Mouse (Mus musculus) megakaryocyte, embryonic 14.5 days (primary cell): Measurements from ENCODE around the gene Spata2. TPM values are rescaled to one million over a fixed set of nuclear protein-coding genes. Genes with fewer than 3 reads are reported as not detected.

ENCODE experiments used
- H3K27me3 ChIP-seq: replicated peaks from 2 replicates; pipeline ENCODE3; 2012; ENCODE audit warnings: inconsistent platforms
- H3K36me3 ChIP-seq: replicated peaks from 2 replicates; pipeline ENCODE3; 2012; ENCODE audit warnings: low read length, inconsistent platforms, mixed read lengths
- H3K4me1 ChIP-seq: 2 replicates; pipeline ENCODE4 v1.6.1; 2012; ENCODE audit warnings: inconsistent platforms
- H3K4me3 ChIP-seq: replicated peaks from 2 replicates; pipeline ENCODE3; 2012; ENCODE audit warnings: moderate library complexity, mild to moderate bottlenecking, inconsistent platforms
- H3K9me3 ChIP-seq: 2 replicates; pipeline ENCODE4 v1.6.1; 2012; ENCODE audit warnings: inconsistent platforms
- FLI1 ChIP-seq: IDR thresholded peaks from 2 replicates; pipeline ENCODE4 v1.6.1; 2012; ENCODE audit warnings: low read length, inconsistent platforms, mixed read lengths
- GATA1 ChIP-seq: IDR thresholded peaks from 3 replicates; pipeline ENCODE4 v1.6.1; 2012; ENCODE audit warnings: mixed read lengths, low read length, inconsistent platforms, borderline replicate concordance
- polyA plus RNA-seq: library from polyadenylated mRNA; stranded (reverse); fragments of >175 nt; gene quantifications from 2 replicates; pipeline ENCODE4 v1.2.3, GENCODE M21; 2012; ENCODE audit warnings: low replicate concordance; ENCODE audit not compliant: insufficient read depth

The Spata2 gene
- polyA plus RNA-seq, 1 experiment = 10.0 TPM

DNA sequence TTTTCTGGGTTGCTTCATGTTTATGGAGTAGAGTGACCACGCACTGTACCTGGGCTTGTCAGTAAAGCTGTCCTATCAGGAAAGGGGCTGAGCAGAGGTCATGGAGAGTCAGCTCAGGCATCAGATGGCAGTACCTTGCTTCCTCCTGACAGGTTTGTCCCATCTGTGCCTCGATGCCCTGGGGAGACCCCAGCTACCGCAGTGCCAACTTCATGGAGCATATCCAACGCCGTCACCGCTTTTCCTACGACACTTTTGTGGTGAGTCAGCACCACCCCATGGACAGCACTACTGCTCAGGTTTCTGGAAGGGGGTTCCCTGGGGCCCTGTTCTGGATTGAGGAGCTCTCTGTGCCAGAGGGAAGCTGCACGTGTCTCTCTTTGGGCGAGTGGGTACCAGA, 19.7 kb upstream of the Spata2 start:
- no peaks in the 10 kb centered on the region for H3K27me3 ChIP-seq
- H3K36me3 ChIP-seq = peaks cover 98% of the 10 kb centered on the region
- TF ChIP-seq GATA1 (no peak), FLI1 (no peak)
- no peaks in the 10 kb centered on the region for H3K9me3 ChIP-seq
- no peak overlapping the region for H3K4me3 ChIP-seq
- peaks cover 53% of the 10 kb centered on the region for H3K4me1 ChIP-seq

DNA sequence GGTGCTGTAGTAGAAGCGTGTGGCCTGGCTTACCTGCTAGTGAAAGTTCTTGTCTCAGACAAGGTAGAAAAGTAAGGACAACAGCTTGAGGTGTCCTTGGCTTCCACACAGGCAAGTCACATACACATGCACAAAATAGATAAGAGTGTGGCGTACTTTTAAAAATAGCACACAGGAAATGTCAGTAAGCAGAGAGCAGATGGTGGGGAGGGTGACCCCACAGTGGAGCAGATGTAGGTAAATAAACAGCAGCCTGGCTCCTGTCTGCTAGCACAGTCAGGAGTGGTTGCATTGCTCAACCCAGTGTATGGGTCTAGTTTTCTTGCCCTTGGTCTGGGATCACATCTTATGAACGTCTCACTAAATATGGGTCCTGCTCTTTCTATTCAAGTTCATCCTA, 17.8 kb upstream of the Spata2 start:
- Histone ChIP-seq H3K9me3 (no peaks in the 10 kb centered on the region), H3K4me1 (peaks cover 72% of the 10 kb centered on the region), H3K27me3 (no peaks in the 10 kb centered on the region), H3K4me3 (peak overlapping the region; percentile 84), H3K36me3 (peaks cover 94% of the 10 kb centered on the region)
- TF ChIP-seq FLI1 (no peak), GATA1 (no peak; the same call in 2 of the 3 replicates)

DNA sequence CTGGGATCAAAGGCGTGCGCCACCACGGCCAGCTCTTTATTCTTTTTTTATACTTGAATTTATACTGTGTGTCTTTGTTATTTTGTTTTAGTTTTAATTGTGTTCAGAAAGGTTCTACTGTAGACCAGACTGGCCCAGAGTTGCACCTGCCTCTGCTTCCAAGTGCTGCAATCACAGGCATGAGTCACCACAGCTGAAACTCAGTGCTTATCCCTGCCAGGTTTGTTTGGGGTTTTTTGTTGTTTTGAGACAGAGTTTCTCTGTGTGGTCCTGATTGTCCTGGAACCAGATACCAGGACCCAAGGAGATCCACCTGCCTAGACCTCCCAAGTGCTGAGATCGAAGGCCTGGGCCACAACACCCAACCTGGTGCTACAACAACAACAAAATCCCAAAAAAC, 15.9 kb upstream of the Spata2 start:
- TF ChIP-seq FLI1 (no peak), GATA1 (no peak)
- Histone ChIP-seq H3K4me3 (no peak overlapping the region), H3K27me3 (no peaks in the 10 kb centered on the region), H3K9me3 (no peaks in the 10 kb centered on the region), H3K36me3 (peaks cover 81% of the 10 kb centered on the region), H3K4me1 (peaks cover 89% of the 10 kb centered on the region)

DNA sequence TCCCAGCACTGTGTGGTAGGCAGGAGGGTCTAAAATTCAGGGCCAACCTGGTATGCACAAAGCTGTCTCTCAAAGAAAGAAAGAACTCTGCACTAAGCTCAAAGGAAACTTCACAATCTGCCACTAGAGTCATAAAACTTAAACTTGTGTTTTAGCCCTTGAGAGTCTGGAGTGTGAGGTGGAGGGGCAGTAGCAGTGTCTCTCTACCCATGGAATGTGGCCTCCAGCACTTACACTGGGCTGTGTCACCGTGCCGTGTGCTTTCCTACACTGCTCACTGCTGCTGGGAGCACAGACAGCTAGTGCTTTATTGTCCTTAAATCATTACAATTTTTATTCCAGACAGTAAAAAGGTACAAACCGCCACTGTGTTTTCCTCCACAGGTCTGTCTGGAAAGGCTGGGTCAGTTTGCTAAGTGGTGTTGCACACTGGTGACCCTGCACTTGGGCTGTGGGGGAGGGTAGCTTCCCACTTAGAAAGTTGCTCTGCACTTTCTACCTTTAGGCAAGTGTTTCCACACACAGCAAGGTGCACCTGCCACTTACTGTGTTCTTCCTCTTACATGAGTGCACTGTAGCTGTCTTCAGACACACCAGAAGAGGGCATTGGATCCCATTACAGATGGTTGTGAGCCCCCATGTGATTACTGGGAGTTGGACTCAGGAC, 15.2 kb upstream of the Spata2 start:
- H3K9me3 ChIP-seq = no peaks in the 10 kb centered on the region
- H3K36me3 ChIP-seq = peaks cover 74% of the 10 kb centered on the region
- no peaks in the 10 kb centered on the region for H3K27me3 ChIP-seq
- TF ChIP-seq GATA1 = no peak
- TF ChIP-seq FLI1 = no peak
- peaks cover 91% of the 10 kb centered on the region for H3K4me1 ChIP-seq
- peak overlapping the region; percentile 42 for H3K4me3 ChIP-seq

DNA sequence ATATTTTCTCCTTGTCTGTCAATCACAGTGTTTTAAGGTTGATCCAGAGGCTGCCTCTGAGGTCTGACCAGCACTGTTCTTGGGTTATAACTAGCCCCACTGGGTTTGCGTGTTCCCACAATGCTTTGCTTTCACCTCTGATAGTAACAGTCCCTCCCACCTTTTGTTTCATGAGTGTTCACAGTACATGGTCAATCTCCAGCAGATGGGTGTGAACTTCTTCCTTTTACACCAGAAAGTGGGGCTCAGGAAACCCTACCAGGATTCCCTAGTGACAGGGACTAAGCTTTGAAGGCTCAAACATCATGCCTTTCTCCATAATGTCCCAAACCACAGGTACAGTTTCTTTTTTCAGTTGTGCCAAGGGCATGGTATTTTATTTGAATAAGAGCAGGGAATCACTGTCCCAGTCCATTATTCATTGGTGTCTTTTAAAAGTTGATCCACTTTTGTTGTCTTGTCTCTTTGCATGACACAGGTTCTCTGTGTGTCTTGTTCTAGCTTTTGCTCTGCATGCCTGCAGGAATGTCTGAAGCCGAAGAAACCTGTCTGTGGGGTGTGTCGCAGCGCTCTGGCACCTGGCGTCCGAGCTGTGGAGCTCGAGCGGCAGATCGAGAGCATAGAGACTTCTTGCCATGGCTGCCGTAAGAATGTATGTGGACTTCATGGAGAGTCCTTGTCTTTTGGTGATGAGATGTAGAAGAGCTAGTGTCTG, 14.0 kb upstream of the Spata2 start:
- Histone ChIP-seq H3K27me3 (no peaks in the 10 kb centered on the region), H3K4me1 (peaks cover 86% of the 10 kb centered on the region), H3K9me3 (no peaks in the 10 kb centered on the region), H3K4me3 (no peak overlapping the region), H3K36me3 (peaks cover 62% of the 10 kb centered on the region)
- TF ChIP-seq GATA1 (no peak), FLI1 (no peak)

DNA sequence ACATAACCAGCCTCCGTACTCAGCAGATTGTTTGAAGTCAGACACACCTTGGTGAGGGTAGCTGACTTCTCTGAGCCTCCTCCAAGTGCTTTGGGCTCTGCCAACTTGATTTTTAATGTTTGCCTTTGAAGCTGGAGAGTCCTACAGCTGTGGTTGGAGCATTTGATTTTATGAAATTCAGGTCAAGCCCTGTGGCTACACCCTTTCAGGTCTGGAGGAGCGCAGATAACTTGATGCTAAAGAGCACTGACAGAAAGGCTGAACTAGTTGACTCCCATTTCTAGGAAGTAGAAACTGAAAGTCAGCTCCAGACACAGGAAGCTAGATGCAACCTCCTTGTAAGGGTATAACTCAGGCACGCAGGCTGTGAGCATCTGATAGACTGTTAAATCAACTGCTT, 12.4 kb upstream of the Spata2 start:
- H3K9me3 ChIP-seq = no peaks in the 10 kb centered on the region
- peaks cover 46% of the 10 kb centered on the region for H3K36me3 ChIP-seq
- TF ChIP-seq FLI1 (no peak), GATA1 (no peak)
- no peaks in the 10 kb centered on the region for H3K27me3 ChIP-seq
- peaks cover 79% of the 10 kb centered on the region for H3K4me1 ChIP-seq
- peak overlapping the region; percentile 98 for H3K4me3 ChIP-seq

DNA sequence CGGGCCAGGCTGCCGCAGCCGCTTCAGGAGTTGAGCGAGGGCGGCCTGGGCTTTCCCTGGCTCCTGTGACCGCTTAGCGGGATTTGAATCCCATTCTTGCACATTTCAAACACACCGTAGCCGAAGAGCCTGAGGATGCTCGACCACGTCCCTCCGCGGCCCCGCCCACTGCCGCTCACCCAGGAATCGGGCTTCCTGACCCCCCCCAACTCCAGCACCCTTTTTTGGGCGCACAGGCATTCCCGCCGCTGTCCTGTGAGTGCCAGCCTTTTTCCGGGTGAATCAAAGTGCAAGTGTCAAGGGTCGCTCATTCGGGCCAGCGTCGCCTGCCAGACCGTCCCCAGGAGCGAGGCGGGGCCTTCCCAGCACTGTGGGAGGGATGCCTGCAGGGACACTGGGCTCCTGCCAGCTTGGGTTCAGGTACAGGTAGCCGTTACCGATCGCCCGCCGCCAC, 11.2 kb upstream of the Spata2 start:
- Histone ChIP-seq H3K9me3 (no peaks in the 10 kb centered on the region), H3K27me3 (no peaks in the 10 kb centered on the region), H3K36me3 (peaks cover 36% of the 10 kb centered on the region), H3K4me3 (peak overlapping the region; percentile 98), H3K4me1 (peaks cover 71% of the 10 kb centered on the region)
- TF ChIP-seq GATA1 = no peak
- no peak for TF ChIP-seq FLI1

DNA sequence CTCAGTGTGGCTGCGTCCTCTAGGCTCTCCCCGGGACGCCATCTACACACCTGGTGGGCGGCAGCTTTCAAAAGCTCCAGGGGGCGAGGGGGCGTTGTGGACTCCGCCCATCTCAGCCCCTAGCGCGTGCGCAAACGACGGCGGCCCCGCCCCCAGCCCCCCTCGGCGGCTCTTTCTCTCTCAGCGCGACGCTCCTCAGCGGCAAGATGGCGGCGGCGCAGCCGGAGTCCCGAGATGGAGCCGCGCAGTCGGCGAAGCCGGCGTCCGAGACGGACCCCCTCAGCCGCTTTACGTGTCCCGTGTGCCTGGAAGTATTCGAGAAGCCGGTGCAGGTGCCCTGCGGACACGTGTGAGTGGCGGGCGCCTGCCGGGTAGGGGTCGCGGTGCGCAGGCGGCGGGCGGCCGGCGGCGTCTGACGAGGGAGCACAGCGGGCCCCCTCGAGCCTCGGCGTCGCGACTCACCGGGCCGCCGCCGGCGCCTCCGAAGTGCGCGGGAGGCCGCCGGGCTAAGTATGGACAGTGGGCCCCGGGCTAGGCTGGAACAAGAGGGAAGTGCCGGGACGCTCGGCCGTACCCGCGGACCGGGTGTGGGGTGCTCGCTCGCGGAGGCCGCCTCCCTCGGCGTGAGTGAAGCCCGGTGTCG, 10.7 kb upstream of the Spata2 start:
- H3K36me3 ChIP-seq = peaks cover 30% of the 10 kb centered on the region
- peaks cover 70% of the 10 kb centered on the region for H3K4me1 ChIP-seq
- H3K4me3 ChIP-seq = peak overlapping the region; percentile 98
- no peak for TF ChIP-seq GATA1
- no peak for TF ChIP-seq FLI1
- H3K27me3 ChIP-seq = no peaks in the 10 kb centered on the region
- H3K9me3 ChIP-seq = no peaks in the 10 kb centered on the region

DNA sequence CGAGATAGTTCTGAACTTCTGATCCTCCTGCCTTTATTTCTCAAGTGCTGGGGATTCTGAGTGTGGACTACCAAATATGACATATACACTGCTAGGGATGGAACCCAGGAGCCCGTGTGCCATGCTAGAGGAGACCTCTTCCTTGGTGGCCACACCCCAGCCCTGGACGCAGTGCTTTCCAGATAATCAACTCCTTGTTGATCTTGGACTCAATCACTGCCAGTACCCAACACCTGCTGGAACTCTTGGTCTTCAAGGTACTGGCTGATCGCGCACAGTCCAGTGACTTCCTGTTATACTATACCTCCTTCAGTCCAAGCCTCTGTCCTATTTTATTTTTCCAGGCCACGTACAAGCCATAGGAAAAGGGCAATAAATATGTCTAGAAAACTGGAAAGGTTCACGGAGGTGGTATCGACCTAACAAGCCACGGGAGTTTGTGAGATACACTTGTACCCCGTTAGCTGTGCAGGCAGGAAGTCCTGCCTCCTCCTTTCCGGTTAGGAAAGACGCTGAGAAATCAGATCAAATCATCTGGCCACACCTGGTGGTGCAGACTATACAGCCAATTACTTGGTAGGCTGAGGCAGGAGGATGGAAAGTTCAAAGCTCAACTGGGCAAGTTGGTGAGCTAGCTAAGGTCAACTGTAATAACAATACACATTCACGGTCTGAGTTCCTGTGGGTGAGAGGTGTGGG, 10.0 kb upstream of the Spata2 start:
- Histone ChIP-seq H3K36me3 (peaks cover 24% of the 10 kb centered on the region), H3K4me3 (peak overlapping the region; percentile 98), H3K27me3 (no peaks in the 10 kb centered on the region), H3K9me3 (no peaks in the 10 kb centered on the region), H3K4me1 (peaks cover 66% of the 10 kb centered on the region)
- TF ChIP-seq GATA1 (no peak), FLI1 (no peak)
